Mouse (Mus musculus) ES-Bruce4 (cell line): ENCODE results near the gene Gm10644.

ENCODE experiments used
- CTCF ChIP-seq: IDR thresholded peaks from one replicate; pipeline ENCODE4 v1.8.1; 2011; ENCODE audit warnings: low read depth, low read length
- POLR2A ChIP-seq: IDR thresholded peaks from one replicate; pipeline ENCODE4 v1.8.1; 2011; ENCODE audit warnings: low read length; ENCODE audit not compliant: insufficient read depth

DNA sequence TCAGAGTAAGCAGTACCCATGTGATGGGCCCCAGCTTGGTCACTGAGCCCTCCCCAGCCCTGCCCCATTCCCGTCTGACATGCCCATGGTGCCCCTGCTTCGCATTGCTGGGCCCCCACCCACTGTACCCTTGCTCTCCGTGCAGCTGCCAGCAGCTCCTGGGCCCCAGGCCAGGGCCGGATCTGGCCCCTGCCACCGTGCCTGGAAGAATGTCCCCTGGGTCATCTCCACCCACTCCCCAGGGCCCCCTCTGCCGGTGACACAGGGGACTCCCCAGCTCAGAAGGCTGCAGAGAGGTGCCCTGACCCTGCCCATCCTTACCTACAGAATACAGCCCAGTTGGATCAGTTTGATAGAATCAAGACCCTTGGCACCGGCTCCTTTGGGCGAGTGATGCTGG is 25.8 kb upstream of the Gm10644 start:
- TF ChIP-seq POLR2A: no peak
- TF ChIP-seq CTCF: no peak
